Mouse (Mus musculus) cerebellum, adult 18-20 months (tissue): ENCODE data around the gene Sv2a.
"Not testable (repeated sequence)": the region's sequence is repeated elsewhere in the genome, so short reads cannot be mapped to it uniquely, and the experiment has no call there.

ENCODE experiments used
- DNase-seq, 2 experiments: peaks; one replicate each; pipeline ENCODE4 v3.0.0; 2021

Gene Sv2a

GRCm38 (mm10) chr3:96175251-96175650, 5.7 kb upstream of the Sv2a start:
- DNase-seq, result no peak

GRCm38 (mm10) chr3:96178427-96178826, 2.5 kb upstream of the Sv2a start:
- no peak for DNase-seq

- no peak for DNase-seq
Measured at GRCm38 (mm10) chr3:96178902-96179301, 2.0 kb upstream of the Sv2a start.

- peak; percentile 49 to 50 for DNase-seq
Measured at GRCm38 (mm10) chr3:96179531-96179930, 1.4 kb upstream of the Sv2a start.

- peak; percentile 47 to 48 for DNase-seq
Measured at GRCm38 (mm10) chr3:96181510-96182381, 795 bp downstream of the Sv2a start.

- DNase-seq, result peak; percentile 44 to 48
Measured at GRCm38 (mm10) chr3:96182382-96182776, 1.4 kb downstream of the Sv2a start.

DNA sequence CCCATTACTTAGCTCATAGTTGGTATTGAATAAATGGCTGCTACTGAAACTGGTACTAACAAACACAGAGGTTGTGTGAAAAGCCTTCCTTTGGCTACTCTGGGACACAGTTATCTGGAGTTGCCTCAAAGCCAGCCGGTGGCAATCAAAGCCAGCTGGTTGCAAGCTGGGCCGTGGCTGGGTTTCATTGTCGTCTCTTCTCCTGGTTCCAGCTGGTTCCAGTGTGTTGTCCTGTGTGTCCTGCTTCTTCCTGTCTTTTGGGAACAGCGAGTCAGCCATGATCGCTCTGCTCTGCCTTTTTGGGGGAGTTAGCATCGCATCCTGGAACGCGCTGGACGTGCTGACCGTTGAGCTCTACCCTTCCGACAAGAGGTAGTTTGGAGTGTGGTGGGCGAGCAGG, 12.0 kb downstream of the Sv2a start:
- DNase-seq, result no peak

- no peak for DNase-seq
Measured at GRCm38 (mm10) chr3:96194966-96195365, 14.0 kb downstream of the Sv2a start.

GRCm38 (mm10) chr3:96195616-96196313, 14.8 kb downstream of the Sv2a start:
- DNase-seq, result no peak

GRCm38 (mm10) chr3:96196437-96197128, 15.6 kb downstream of the Sv2a start:
- no peak for DNase-seq

GRCm38 (mm10) chr3:96197129-96197749, 16.3 kb downstream of the Sv2a start:
- peak; percentile 89 to 96 for DNase-seq

DNA sequence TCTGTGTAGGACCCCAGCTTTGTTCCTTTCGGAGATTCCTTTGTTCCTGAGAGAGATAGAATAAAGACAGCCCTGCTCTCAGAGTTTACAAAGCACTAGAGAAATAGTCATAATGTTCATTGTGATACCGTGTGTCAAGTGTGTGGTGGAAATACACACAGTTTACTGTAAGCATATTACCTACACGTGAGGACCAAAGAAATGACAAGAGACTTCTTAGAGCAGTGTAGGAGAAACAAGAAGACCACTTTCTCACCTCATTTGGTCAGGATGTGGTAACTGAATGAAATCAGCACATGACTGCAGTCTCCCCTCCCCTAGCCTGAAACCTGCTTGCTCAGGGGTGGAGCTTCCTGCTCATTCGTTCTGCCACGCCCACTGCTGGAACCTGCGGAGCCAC, 17.2 kb downstream of the Sv2a start:
- DNase-seq, result no peak

GRCm38 (mm10) chr3:96198601-96199251, 17.8 kb downstream of the Sv2a start:
- not testable (repeated sequence) for DNase-seq

DNA sequence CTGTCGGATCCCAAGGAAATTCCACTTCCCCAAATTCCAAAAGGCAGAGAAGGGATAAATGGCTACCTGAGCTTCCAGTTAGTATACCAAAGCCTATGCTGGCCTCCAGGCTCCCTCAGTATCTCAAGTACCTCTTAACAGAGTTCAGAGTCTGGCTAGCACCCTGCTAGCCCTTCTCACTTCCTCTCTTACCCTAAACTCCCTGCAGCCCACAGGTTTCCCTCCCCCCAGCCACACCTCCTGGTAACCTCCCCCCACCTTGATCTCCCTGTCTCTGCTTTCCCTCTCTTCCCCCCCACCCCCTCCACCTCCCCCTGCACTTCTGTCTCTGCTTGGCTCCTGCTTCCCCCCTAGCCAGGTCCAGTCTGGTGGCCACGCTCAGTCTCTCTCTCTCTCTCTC, 18.8 kb downstream of the Sv2a start:
- no peak for DNase-seq

GRCm38 (mm10) chr3:96207819-96208218, 26.9 kb downstream of the Sv2a start:
- DNase-seq, result no peak

GRCm38 (mm10) chr3:96209242-96209641, 28.3 kb downstream of the Sv2a start:
- no peak for DNase-seq

DNA sequence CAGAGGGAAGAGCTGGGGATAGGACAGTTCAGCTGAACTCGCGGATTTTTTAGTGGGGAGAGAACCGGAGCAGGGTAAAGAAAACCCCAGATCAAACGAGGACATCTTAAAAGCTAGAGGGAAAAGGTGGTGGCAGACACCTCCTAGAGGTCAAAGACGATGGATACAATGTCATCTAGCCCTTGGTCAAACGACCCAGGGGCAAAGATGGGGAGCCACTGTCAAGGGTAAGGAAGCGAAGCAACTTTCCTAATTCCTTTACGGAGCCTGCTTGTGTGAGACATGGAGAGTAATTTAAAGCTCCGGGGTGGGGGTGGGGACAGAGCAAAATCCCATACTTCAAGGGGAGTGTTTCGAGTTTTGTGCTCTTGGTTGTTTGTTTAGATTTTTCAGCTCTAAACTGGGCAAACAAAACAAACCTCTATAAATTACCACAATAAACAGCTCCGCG, 38.3 kb downstream of the Sv2a start:
- DNase-seq, result peak; percentile 36 to 52

DNA sequence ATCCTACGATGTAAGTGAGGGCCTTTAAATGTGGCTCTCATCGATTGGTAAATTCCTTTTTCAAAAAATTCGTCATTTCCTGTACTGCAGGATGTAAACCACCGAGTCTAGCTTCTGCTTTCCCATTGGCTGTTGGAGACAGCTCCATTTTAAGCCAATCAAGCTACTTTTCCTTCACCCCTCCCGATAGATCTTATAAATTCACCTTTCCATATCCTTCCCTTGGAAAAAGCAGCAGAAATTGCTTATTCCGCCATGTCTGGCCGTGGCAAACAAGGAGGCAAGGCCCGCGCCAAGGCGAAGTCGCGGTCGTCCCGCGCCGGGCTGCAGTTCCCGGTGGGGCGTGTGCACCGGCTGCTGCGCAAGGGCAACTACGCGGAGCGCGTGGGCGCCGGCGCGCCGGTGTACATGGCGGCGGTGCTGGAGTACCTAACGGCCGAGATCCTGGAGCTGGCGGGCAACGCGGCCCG, 38.7 kb downstream of the Sv2a start, which contains the start of the genes Bola1 and Hist2h2ab:
Gene Bola1 (minus strand): TSS at position 49 of the 470 bp plus-strand sequence.
Gene Hist2h2ab (plus strand): TSS at position 205 of the 470 bp plus-strand sequence.
- peak; percentile 75 to 78 for DNase-seq

- DNase-seq, result not testable (repeated sequence)
Measured at GRCm38 (mm10) chr3:96220131-96220764, 39.3 kb downstream of the Sv2a start.

DNA sequence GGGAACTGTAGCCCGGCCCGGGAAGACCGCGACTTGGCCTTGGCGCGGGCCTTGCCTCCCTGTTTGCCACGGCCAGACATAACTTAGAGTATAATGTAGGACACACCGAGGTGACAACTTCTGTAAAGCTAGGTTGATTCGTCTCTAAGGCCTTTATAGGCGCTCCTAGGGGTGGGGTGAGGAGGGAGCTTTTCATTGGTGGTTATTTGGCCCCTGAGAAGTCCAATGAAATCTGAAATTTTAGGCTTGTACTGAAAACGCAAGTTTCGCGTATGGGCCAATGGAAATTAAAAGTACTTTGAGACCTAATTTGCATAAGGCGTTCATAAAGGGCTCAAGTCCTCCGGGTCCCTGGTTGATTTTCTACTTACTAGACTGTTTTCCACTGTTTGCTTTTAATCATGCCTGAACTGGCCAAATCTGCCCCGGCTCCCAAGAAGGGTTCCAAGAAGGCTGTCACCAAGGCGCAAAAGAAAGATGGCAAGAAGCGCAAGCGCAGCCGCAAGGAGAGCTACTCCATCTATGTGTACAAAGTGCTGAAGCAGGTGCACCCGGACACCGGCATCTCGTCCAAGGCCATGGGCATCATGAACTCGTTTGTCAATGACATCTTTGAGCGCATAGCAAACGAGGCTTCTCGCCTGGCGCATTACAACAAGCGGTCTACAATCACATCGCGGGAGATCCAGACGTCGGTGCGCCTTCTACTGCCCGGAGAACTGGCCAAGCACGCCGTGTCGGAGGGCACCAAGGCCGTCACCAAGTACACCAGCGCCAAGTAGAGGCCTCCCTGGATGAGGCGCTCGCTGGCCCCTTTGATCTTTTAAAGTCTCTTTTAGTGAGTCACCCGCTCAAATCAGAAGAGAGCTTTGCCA, 40.1 kb downstream of the Sv2a start, which contains the start of the genes Hist2h2ac and Hist2h2be:
Gene Hist2h2ac (minus strand): TSS at position 116 of the 875 bp plus-strand sequence.
Gene Hist2h2be (plus strand): TSS at position 355 of the 875 bp plus-strand sequence.
- DNase-seq, result peak; percentile 86 to 88
